Mouse (Mus musculus) forebrain, embryonic 14.5 days (tissue): ENCODE measurements around the gene Cd44. TPM values are rescaled to one million over a fixed set of nuclear protein-coding genes. Genes with fewer than 3 reads are reported as not detected.

Source experiments
- ATAC-seq: fragments of 200-750 bp; cut with Nextera tagmentation; 2 replicates; pipeline ENCODE4 v1.8.0; 2017; ENCODE audit warnings: mild to moderate bottlenecking, moderate library complexity
- DNase-seq: peaks from one replicate; pipeline ENCODE4 v3.0.0-alpha.2; 2015; ENCODE audit warnings: low spot score
- H3K27ac ChIP-seq: fragments of 300-500 bp; sonication (generic); 2 replicates; pipeline ENCODE4 v1.5.1; 2014; ENCODE audit warnings: low read depth, mild to moderate bottlenecking, control low read depth, low read length, moderate library complexity
- H3K27me3 ChIP-seq: fragments of 300-500 bp; sonication (generic); replicated peaks from 2 replicates; pipeline ENCODE4 v1.6.1; 2014; ENCODE audit warnings: low read length, control low read depth, mixed read lengths; ENCODE audit not compliant: control insufficient read depth, insufficient read depth
- H3K36me3 ChIP-seq: fragments of 300-500 bp; sonication (generic); 2 replicates; pipeline ENCODE4 v1.6.1; 2014; ENCODE audit warnings: low read length, control low read depth; ENCODE audit not compliant: control insufficient read depth, insufficient read depth
- H3K4me1 ChIP-seq: fragments of 300-500 bp; sonication (generic); 2 replicates; pipeline ENCODE4 v1.6.1; 2014; ENCODE audit warnings: antibody characterized with exemption, low read length, control low read depth; ENCODE audit not compliant: control insufficient read depth, insufficient read depth
- H3K4me2 ChIP-seq: fragments of 300-500 bp; sonication (generic); 2 replicates; pipeline ENCODE4 v1.6.1; 2014; ENCODE audit warnings: mild to moderate bottlenecking, control low read depth, low read length
- H3K4me3 ChIP-seq: fragments of 300-500 bp; sonication (generic); 2 replicates; pipeline ENCODE4 v1.5.1; 2014; ENCODE audit warnings: low read depth, low read length, control low read depth
- H3K9ac ChIP-seq: fragments of 300-500 bp; sonication (generic); 2 replicates; pipeline ENCODE4 v1.6.1; 2014; ENCODE audit warnings: mild to moderate bottlenecking, low read length, control low read depth, moderate library complexity
- H3K9me3 ChIP-seq: fragments of 300-500 bp; sonication (generic); replicated peaks from 2 replicates; pipeline ENCODE4 v1.6.1; 2016; ENCODE audit warnings: low read length, control low read depth, mixed read lengths; ENCODE audit not compliant: control insufficient read depth
- WGBS: fragments of 180-500 bp; shearing (Covaris S2); extraction: QIAGEN DNeasy Blood & Tissue Kit; methylation state at CpG from one replicate; pipeline ENCODE4 v1.1.7; 2014; 5-methylcytosine and 5-hydroxymethylcytosine counted together
- polyA plus RNA-seq: library from polyadenylated mRNA; unstranded; fragments of >200 nt; fragmentation: Nextera tagmentation; extraction: Ambion mirVana; gene quantifications from 2 replicates; pipeline ENCODE4 v1.2.1, GENCODE M21; 2014

The Cd44 gene
- polyA plus RNA-seq, 1 experiment from 2014 or later: 2.1 TPM

GRCm38 (mm10) chr2:102905604-102906003, 4.1 kb upstream of the Cd44 start:
- Histone ChIP-seq H3K27me3 (0 out of 2 replicates have a peak, but pooled peaks cover 5% of the 10 kb centered on the region), H3K4me1 (peaks cover 8% of the 10 kb centered on the region), H3K4me2 (no peak overlapping the region), H3K9me3 (no peaks in the 10 kb centered on the region), H3K9ac (no peak overlapping the region), H3K27ac (no peak overlapping the region), H3K36me3 (no peaks in the 10 kb centered on the region), H3K4me3 (no peak overlapping the region)
- 79% methylated on average over 3 of the region's 3 CpGs for WGBS
- ATAC-seq (no peak), DNase-seq (peak; percentile 26)

DNA sequence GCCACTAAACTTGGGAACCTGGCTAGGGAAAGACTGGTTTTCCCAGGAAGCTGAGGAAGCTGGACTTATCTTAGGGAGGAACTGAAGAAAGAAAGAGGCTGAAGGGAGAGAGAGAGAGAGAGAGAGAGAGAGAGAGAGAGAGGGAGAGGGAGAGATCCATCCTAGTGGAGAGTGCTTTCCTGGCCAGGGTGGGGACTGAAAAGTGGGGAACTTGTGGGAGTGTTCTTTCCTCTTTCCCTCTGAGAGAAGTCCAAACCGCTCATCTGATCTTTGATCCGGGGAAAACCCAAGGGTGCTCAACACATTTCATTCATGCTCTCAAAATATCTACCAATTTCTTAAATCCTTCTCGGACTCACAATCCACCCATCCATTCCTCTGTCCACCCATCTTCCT, 361 bp upstream of the Cd44 start:
- Histone ChIP-seq H3K4me1 (peaks cover 10% of the 10 kb centered on the region), H3K27ac (no peak overlapping the region), H3K27me3 (0 out of 2 replicates have a peak, but pooled peaks cover 5% of the 10 kb centered on the region), H3K4me2 (peak overlapping the region; percentile 64), H3K9me3 (no peaks in the 10 kb centered on the region), H3K9ac (peak overlapping the region; percentile 43; the same call in 1 of the 2 replicates), H3K36me3 (no peaks in the 10 kb centered on the region), H3K4me3 (peak overlapping the region; percentile 31)
- WGBS: 16% methylated on average over 3 of the region's 3 CpGs
- DNase-seq: no peak
- ATAC-seq: no peak

- H3K4me2 ChIP-seq: no peak overlapping the region
- WGBS: 71% methylated on average over 7 of the region's 7 CpGs
- ATAC-seq: no peak
Observed at GRCm38 (mm10) chr2:102900230-102900721, 1.2 kb downstream of the Cd44 start.

DNA sequence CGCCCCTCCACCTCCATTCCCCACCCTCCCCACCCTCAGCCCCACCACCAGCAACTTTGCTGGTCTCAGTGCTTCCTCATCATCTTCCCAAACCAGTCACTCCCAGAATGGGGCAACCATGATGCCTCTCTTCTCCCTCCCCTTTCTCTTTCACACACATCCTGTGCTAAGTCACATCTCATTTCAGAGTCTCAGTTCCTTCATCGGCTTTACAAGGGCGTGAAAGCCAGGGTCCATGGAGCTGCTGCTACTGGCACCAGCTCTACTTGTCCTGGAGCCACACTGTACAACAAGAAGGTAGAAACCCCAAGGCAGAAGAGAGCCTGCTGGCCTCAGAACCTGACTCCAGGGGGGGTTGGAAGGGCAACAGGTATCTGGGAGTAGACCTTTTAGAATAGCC, 2.2 kb downstream of the Cd44 start:
- H3K4me3 ChIP-seq: no peak overlapping the region
- WGBS: 84% methylated on average over 3 of the region's 3 CpGs
- H3K9me3 ChIP-seq: no peaks in the 10 kb centered on the region
- no peak overlapping the region for H3K4me2 ChIP-seq
- no peak overlapping the region for H3K9ac ChIP-seq
- H3K4me1 ChIP-seq: peaks cover 10% of the 10 kb centered on the region
- no peak overlapping the region for H3K27ac ChIP-seq
- ATAC-seq (no peak), DNase-seq (no peak)
- 0 out of 2 replicates have a peak, but pooled peaks cover 5% of the 10 kb centered on the region for H3K27me3 ChIP-seq
- no peaks in the 10 kb centered on the region for H3K36me3 ChIP-seq

More at GRCm38 (mm10) chr2:102900230-102900721, 1.2 kb downstream of the Cd44 start:
- no peaks in the 10 kb centered on the region for H3K36me3 ChIP-seq
- H3K27me3 ChIP-seq: 0 out of 2 replicates have a peak, but pooled peaks cover 5% of the 10 kb centered on the region
- H3K9ac ChIP-seq: no peak overlapping the region
- H3K27ac ChIP-seq: no peak overlapping the region
- H3K4me3 ChIP-seq: no peak overlapping the region
- peaks cover 10% of the 10 kb centered on the region for H3K4me1 ChIP-seq
- DNase-seq: no peak
- no peaks in the 10 kb centered on the region for H3K9me3 ChIP-seq

GRCm38 (mm10) chr2:102898585-102898984, 2.9 kb downstream of the Cd44 start:
- WGBS: 88% methylated on average over 3 of the region's 3 CpGs
- H3K4me2 ChIP-seq: no peak overlapping the region
- H3K27ac ChIP-seq: no peak overlapping the region
- no peak overlapping the region for H3K4me3 ChIP-seq
- no peaks in the 10 kb centered on the region for H3K9me3 ChIP-seq
- H3K9ac ChIP-seq: no peak overlapping the region
- no peaks in the 10 kb centered on the region for H3K36me3 ChIP-seq
- DNase-seq (no peak), ATAC-seq (no peak)
- H3K27me3 ChIP-seq: 0 out of 2 replicates have a peak, but pooled peaks cover 5% of the 10 kb centered on the region
- peaks cover 10% of the 10 kb centered on the region for H3K4me1 ChIP-seq

- WGBS: 95% methylated on average over 8 of the region's 8 CpGs
- 0 out of 2 replicates have a peak, but pooled peaks cover 4% of the 10 kb centered on the region for H3K27me3 ChIP-seq
- H3K4me3 ChIP-seq: no peak overlapping the region
- H3K9ac ChIP-seq: no peak overlapping the region
- H3K9me3 ChIP-seq: no peaks in the 10 kb centered on the region
- H3K27ac ChIP-seq: no peak overlapping the region
- H3K36me3 ChIP-seq: no peaks in the 10 kb centered on the region
- H3K4me1 ChIP-seq: peaks cover 7% of the 10 kb centered on the region
- no peak overlapping the region for H3K4me2 ChIP-seq
- ATAC-seq: no peak
- DNase-seq: no peak
Observed at GRCm38 (mm10) chr2:102896154-102896553, 5.3 kb downstream of the Cd44 start.

DNA sequence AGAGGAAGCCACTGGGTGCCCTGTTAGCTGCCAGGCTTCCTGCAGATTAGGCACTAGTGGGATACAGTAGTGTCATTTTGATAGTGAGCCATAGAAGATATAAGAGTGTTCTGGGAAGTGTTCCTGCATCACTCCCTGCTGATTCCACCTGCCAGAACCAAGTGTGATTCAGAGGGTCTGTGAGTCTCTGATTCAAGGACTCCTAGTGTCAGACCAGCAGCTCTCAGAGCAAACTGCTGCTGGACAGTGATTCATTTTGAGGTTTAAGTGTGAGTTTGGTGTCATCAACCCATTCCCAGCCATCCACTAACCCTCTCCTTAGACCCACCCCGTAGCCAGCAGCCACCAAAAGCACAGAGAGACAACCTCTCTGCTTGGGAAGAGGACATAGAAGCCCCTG, 6.3 kb downstream of the Cd44 start:
- ATAC-seq (no peak), DNase-seq (no peak)
- WGBS: 83% methylated on average over 1 of the region's 1 CpGs
- Histone ChIP-seq H3K27me3 (no peaks in the 10 kb centered on the region), H3K4me1 (no peaks in the 10 kb centered on the region), H3K9me3 (no peaks in the 10 kb centered on the region), H3K9ac (no peak overlapping the region), H3K4me2 (no peak overlapping the region), H3K27ac (no peak overlapping the region), H3K4me3 (no peak overlapping the region), H3K36me3 (no peaks in the 10 kb centered on the region)

- ATAC-seq: no peak
- Histone ChIP-seq H3K4me2 (no peak overlapping the region), H3K4me3 (no peak overlapping the region), H3K36me3 (no peaks in the 10 kb centered on the region), H3K27ac (no peak overlapping the region), H3K9me3 (no peaks in the 10 kb centered on the region), H3K4me1 (no peaks in the 10 kb centered on the region), H3K27me3 (no peaks in the 10 kb centered on the region), H3K9ac (no peak overlapping the region)
- 74% methylated on average over 4 of the region's 4 CpGs for WGBS
- DNase-seq: no peak
Observed at GRCm38 (mm10) chr2:102894785-102895184, 6.7 kb downstream of the Cd44 start.

DNA sequence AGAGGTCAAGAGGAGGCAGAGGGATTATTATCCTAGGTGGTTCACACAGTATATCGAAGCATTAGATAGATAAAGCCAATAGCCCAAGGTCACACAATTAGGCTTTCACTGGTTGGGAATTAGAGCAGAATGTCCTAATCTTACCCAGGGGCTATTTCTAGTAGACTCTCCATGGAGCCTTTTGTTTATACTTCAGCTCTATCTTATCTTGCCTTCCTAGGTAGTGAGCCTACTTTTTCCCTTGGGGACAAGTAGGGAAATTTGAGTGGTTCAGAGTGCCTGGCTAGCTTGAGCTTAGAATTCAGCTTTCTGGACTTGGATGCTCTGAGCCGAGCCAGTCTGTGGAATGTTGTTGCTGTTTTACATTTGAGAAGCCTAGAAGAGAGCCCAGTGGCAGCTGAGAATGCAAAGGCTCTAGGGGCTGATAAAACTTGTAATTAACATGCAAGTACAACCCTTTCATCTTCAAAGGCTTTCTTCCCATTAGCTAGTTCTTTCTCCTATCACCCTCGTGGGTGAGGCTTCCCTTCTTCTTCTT, 12.7 kb downstream of the Cd44 start:
- Histone ChIP-seq H3K4me3 (no peak overlapping the region), H3K36me3 (no peaks in the 10 kb centered on the region), H3K27ac (no peak overlapping the region), H3K9ac (no peak overlapping the region), H3K9me3 (no peaks in the 10 kb centered on the region), H3K27me3 (no peaks in the 10 kb centered on the region), H3K4me1 (no peaks in the 10 kb centered on the region), H3K4me2 (no peak overlapping the region)
- 35% methylated on average over 3 of the region's 3 CpGs for WGBS
- ATAC-seq (no peak), DNase-seq (no peak)
